Mouse (Mus musculus) naive thymus-derived CD4-positive, alpha-beta T cell, adult 2 months (primary cell): ENCODE measurements around the gene Jak1.
A peak's percentile ranks its signal among the peaks of the same experiment; 100 is the strongest.

Experiments
- DNase-seq: peaks from one replicate; pipeline ENCODE4 v3.0.0-alpha.2; 2011; ENCODE audit warnings: low read depth

Jak1 gene

DNA sequence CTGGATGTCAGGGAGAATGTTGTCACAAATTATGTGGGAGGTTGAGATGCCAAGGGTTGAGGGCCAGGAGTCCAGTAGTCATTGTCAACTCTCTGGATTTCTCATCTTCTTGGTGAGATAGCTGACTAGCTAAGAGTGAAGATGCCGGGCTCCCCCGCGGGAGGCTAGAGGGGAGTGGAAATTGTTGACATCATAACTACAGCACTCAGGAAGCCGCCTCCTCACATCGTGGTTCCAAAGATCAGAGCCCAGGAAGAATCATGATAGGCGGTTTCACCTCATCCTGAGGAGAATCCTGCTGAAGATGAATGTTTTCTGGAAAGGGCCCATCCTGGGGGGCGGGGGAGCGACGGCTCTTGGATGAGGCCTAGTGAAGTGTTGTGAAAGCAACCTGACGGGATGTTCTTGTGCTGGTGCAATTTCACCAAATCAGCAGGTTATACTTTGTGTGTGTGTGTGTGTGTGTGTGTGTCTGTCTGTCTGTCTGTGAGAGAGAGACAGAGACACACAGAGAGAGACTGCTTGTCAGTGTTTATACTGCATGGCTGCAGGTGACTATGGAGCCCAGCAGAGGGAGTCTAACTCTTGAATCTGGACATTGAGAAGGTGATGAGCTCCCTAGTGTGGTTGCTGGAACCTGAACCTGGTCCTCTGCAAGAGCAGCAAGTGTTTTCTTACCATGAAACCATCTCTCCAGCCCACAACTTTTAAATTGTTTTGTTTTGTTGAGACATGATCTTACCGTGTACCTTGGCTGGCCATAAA is 118.0 kb downstream of the Jak1 start:
- DNase-seq: peak; percentile 58

DNA sequence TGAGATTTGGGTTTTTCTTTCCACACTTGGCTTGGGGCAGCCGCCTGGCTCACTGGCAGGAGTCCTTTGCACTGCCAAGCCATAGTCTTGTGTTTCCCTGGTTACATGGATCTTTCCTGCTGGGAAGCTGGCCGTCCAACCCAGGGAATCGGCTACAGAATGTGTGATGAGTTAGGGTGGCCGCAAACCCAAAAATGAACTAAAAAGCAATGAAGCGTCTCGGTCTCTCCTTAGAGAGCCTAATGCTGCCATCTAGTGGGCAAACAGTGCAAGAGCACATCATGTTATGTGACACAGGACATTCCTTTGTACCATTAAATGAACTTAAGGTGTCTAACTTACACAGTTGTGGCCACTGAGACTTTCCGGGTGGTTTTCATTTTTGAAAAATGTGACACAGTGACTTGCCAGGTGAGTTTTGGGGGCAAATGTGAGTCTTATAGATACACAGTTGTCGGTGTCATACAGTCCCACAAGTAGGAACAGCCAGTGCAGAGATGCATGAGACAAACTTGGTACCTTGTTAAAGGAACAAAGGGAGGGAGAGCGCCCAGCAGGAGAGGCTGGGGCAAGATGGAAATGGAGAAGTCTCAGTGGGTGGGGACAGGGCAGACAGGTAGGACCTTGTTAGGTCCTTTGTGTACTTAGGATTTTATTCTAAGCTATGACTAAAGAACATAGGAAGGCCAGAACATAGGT is 118.9 kb downstream of the Jak1 start:
- peak; percentile 87 for DNase-seq

DNA sequence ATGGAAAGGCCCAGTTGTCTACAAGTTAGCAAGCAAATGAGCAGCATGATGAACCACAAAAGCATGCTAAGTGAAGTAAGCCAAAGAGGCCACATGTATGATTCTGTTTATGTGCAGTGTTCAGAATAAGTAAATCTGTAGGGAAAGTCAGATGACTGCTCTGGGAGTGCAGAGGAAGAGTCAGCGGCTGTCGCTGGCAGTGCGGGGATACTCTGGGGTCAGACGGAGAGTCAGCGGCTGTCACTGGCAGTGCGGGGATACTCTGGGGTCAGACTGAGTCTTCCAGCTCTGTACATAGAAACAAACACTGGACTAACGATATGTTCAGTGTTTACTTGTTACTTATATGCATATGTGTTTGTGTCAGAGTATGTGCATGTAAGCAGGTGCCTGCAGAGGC is 120.3 kb downstream of the Jak1 start:
- DNase-seq: peak; percentile 6

DNA sequence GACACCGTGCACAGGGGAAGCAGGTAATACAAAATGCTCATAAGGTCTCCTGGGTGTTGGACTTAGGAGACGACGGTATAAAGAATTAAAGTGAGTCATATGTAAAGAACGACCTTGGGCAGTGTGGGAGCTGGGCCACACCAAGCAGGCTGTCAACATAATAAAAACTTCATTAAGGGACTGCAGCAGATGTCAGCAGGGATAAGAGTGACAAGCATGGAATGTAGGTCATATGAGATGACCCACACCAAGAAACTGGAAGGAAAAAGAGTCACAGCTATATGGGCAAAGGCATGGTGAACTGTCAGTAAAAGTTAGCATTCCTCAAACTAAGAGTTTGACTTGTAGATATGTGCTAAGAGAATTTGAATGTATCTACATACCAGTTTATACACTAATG is 120.7 kb downstream of the Jak1 start:
- DNase-seq: no peak

DNA sequence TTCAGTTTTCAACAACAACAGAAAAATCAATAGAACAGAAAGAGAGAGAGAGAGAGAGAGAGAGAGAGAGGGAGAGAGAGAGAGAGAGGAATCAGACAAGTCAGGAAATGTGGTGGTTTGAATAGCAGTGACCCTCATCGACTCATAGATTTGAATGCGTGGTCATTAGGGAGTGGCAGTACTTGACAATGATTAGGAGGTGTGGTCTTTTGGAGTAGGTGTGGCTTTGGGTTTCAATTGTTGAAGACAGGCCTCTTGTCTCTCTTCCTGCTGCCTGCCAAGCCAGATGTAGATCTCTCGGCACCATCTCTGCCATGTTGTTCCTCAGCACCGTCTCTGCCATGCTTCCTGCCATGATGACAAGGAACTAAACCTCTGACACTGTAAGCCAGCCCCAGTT is 121.2 kb downstream of the Jak1 start:
- no peak for DNase-seq

DNA sequence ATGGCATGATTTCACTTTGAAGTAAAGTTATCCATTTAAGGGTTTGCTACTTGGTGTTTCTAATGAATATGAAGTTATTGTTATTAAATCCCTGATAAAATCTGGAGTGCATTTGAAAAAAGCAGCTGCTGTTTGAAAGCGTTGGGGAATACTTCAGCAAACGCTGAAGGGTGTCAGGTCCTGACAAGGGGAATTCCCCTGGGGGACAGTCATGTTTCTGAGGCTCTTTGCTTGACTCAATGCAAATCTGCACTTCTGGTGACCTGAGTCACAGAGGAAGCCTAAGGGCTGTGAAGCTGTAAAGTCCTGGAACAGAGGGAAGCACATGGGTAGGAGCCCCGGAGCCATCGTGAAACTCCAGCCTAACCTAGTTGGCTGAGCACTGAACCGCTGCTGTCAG is 123.3 kb downstream of the Jak1 start:
- no peak for DNase-seq

DNA sequence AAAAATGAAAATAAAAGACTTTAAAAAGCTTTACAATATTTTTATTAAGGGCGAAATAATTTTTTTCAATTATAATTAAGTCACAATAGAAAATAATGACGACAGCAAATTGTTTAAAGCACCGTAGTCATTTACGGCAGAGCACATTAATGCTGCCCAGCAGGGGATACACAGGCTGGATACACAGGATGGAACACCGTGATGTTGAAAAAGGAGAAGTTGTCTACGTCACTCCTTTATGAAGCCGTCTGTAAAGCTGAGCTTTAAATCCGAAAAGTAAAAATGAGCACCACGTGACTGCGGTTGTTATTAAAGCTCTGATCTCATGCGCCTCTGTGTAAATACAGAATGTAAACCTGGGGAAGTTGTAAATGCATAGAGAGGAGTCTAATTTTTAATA is 127.1 kb downstream of the Jak1 start:
- DNase-seq: no peak

DNA sequence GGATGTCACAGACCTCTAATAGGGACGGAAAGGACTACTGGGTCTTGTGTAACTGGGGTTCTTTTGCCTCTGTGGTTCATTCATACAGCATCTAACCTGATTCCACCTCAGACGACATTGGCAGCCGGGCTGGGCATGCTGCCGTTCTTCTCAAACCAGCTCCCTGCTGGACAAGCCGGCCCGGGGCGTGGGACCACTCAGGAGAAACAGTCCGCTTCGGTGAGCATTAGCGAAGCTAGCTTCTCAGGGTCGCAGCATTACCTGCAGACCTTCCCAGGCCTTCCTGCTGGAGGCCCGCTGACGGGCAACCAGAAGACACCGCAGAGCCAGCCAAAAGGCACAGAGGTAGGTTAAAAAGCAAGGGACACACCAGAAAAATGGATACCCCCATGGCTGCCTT is 129.2 kb downstream of the Jak1 start:
- no peak for DNase-seq

DNA sequence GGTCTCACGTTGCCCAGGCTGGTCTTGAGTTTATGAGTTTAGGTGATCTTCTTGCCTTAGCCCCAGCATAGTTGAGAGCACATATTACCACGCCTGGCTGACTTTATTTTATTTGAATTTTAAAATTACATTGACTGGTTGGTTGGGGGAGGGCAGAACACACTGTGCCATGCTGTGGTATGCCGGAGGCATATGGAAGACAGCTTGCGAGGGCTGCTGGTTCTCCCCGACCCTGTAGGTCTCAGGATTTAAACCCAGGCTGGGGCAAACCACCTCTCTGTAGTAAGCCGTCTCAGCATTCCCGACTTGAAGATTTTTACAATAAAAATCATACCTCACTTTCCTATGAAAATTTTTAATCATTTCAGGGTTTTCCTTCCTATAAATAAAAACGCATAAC is 130.1 kb downstream of the Jak1 start:
- DNase-seq: no peak

DNA sequence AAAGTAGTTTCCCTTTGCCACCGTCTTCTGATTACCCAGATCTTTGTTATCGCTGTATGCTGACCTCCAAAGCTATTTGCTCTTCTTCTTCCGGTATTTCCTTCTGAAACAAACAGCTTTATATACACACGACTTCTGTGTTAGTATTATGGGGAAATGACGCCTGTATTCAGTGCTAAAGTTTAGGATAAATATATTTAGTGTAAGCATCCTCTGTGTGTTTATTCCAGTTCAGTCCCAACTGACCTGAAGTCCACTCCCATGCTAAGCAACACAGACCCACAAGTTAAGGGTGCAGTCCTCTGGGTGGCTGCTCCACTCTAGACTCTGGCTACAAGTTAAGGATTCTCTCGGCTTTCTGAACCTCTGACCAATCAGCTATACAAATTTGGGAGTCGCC is 144.1 kb downstream of the Jak1 start:
- DNase-seq: no peak

DNA sequence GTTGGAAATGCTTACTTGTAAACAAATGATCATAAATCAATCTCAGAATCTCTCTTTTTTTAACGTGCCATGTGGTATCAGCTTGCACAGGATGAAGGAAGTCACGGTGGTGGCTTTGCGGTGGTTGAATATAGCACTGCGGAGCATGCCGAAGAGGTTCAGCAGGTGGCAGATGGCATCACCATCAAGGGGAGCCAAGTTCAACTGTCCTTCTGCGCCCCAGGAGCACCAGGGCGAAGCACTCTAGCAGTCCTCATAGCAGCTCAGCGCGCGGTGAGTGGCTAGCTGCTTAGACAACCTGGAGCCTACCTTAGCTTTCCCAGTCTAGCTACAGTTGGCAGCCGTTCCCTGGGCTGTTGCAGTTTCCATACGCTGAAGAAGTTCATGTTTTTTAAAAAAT is 158.0 kb downstream of the Jak1 start:
- DNase-seq: no peak
